Mouse (Mus musculus): Measurements from ENCODE around the gene Syt12. TPM values are rescaled to one million over a fixed set of nuclear protein-coding genes. Genes with fewer than 3 reads are reported as not detected.

The Syt12 gene
- total and polyA plus RNA-seq, 3 experiments, result not detected

DNA sequence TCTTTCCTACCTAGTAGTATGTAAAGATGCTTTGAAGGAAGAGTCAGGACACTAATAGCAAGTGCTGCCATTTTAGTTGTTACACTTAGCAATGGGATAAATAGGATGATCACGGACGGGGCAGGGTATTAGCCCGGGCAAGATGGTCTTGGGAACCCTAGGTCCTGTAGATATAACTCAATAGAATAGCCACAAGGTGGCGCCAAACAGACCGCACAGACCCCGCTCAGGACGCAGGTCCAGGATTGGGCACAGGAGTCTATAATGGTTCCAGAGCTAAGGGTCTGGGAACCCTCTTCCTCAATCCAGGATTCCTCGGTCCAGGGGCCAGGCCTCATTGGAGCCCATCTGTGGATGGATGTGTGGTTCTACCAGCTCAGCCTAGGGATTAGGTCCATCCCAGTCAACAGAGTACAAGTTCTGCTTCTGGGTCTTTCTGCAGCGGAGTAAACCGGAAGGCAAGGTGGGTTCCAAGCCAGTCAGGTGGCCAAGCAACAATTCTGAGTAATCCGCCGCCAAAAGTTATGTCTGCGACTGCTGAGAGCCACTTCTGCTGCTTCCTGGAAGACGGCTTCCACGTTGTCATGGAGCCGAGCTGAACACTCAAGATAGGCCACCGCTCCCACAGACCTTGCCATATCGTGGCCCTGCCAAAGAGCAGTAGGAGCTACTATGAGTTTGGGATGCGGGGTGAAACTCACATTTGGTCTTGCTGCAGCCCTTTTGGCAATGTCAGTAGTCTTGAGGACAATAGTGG is 51.5 kb downstream of the Syt12 start (continued):
- TF ChIP-seq POLR2AphosphoS5 (IDR thresholded peaks at IDR 0.05; ENCODE audit: borderline replicate concordance, low read depth, low read length), result no peak
- peak; percentile 58 for TF ChIP-seq SMC3 (IDR thresholded peaks at IDR 0.05; ENCODE audit: low read depth, low read length)
- no peak for TF ChIP-seq ZC3H11A (IDR thresholded peaks at IDR 0.05; ENCODE audit: low read depth, low read length)
- TF ChIP-seq SIN3A (IDR thresholded peaks at IDR 0.05; ENCODE audit: low read length), result no peak; the same call in 1 of the 2 replicates
- no peak for TF ChIP-seq NELFE (IDR thresholded peaks at IDR 0.05; ENCODE audit: low read depth, low read length)
- TF ChIP-seq ZNF384 (IDR thresholded peaks at IDR 0.05; ENCODE audit: low read depth, low read length), result no peak
- no peak for TF ChIP-seq JUND (IDR thresholded peaks at IDR 0.05; ENCODE audit: low read depth, low read length)
- TF ChIP-seq MAX (IDR thresholded peaks at IDR 0.05; ENCODE audit: low read length), result no peak
- no peak for TF ChIP-seq USF1 (IDR thresholded peaks at IDR 0.05; ENCODE audit: low read depth, low read length)

DNA sequence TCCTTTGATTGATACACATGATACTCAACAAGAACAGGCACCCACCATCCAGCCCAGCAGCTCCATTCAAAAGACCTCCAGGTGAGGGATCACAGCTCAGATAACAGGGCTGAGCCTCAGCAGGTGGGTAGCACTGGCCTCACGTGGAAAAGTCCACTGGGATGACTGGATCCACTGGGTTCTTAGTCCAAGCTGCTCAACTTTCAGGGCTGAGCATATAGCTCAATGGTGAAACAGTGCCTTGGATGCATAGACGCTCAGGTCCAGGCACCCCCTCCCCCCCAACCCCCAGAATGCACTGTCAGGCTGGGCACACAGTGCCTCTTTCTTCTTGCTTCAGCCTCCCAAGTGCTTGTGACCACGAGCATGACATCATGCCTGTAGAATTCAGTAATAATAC is 54.2 kb downstream of the Syt12 start:
- H3K9me3 ChIP-seq (replicated peaks; ENCODE audit: insufficient read depth, low read length), result no peaks in the 10 kb centered on the region
- H3K9ac ChIP-seq (ENCODE audit: control insufficient read depth, low read depth, low read length, poor library complexity, severe bottlenecking), result no peak overlapping the region
- TF ChIP-seq CHD1 (IDR thresholded peaks at IDR 0.05; ENCODE audit: low read depth, low read length) (no peak), MYC (IDR thresholded peaks at IDR 0.05; ENCODE audit: low read depth, low read length) (no peak), MEF2A (IDR thresholded peaks at IDR 0.05; ENCODE audit: extremely low read depth, insufficient replicate concordance, low read depth, low read length, poor library complexity, severe bottlenecking) (no peak), CTCF (IDR thresholded peaks at IDR 0.05 in 2 of 3, conservative IDR thresholded peaks at IDR 0.05 in 1 of 3; ENCODE audit: control insufficient read depth in 1 of 3, insufficient read depth in 1 of 3, low read depth in 2 of 3, low read length in 3 of 3, poor library complexity in 1 of 3, severe bottlenecking in 1 of 3) (no peak), NRF1 (IDR thresholded peaks at IDR 0.05; ENCODE audit: insufficient read depth, low read depth, low read length, poor library complexity, severe bottlenecking) (no peak), CHD2 (IDR thresholded peaks at IDR 0.05; ENCODE audit: low read length) (no peak)
- H3K27me3 ChIP-seq (ENCODE audit: control insufficient read depth in 1 of 2, insufficient read depth in 2 of 2, low read length in 2 of 2), result no peaks in the 10 kb centered on the region
- H3K79me2 ChIP-seq (ENCODE audit: control insufficient read depth, insufficient read depth, low read length, poor library complexity), result no peaks in the 10 kb centered on the region
- peaks cover 7 to 21% of the 10 kb centered on the region in 2 experiments for H3K4me1 ChIP-seq (ENCODE audit: control insufficient read depth in 1 of 2, insufficient read depth in 2 of 2, low read length in 2 of 2)
- no peak overlapping the region for H3K27ac ChIP-seq (ENCODE audit: control insufficient read depth, low read depth, low read length)
- no peak overlapping the region for H3K4me3 ChIP-seq (ENCODE audit: control insufficient read depth in 1 of 2, insufficient read depth in 1 of 2, low read depth in 2 of 2, low read length in 2 of 2)
- peaks cover 0 to 11% of the 10 kb centered on the region in 2 experiments; a peak in 2 of 4 replicates for H3K36me3 ChIP-seq (ENCODE audit: control insufficient read depth in 1 of 2, insufficient read depth in 2 of 2, low read length in 2 of 2)
- DNase-seq (ENCODE audit: low read depth, low spot score), result no peak

DNA sequence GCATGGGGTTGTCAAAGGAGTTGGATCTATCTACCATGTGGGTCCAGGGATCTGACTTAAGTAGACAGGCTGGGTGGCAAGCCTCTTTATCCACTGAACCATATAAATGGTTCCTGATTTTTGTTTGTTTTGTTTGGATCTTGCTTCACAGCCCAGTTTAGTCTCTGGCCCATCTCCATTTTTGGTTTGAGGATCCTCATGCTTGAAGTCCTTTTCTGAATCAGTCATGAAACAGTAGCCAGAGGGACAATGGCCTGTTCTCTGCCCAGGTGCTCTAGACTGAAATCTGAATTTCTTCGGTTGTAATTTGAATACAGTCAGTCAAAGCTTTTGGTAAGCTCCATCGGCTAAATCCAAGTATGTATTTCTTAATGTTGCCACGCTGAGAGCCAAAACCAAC is 54.7 kb downstream of the Syt12 start:
- no peak overlapping the region for H3K27ac ChIP-seq (ENCODE audit: control insufficient read depth, low read depth, low read length)
- no peaks in the 10 kb centered on the region for H3K79me2 ChIP-seq (ENCODE audit: control insufficient read depth, insufficient read depth, low read length, poor library complexity)
- TF ChIP-seq MYC (IDR thresholded peaks at IDR 0.05; ENCODE audit: low read depth, low read length) (no peak), E2F4 (IDR thresholded peaks at IDR 0.05; ENCODE audit: borderline replicate concordance, low read depth, low read length) (no peak), ZKSCAN1 (IDR thresholded peaks at IDR 0.05; ENCODE audit: low read depth, low read length) (no peak), CTCF (IDR thresholded peaks at IDR 0.05 in 2 of 3, conservative IDR thresholded peaks at IDR 0.05 in 1 of 3; ENCODE audit: control insufficient read depth in 1 of 3, insufficient read depth in 1 of 3, low read depth in 2 of 3, low read length in 3 of 3, poor library complexity in 1 of 3, severe bottlenecking in 1 of 3) (no peak), USF2 (IDR thresholded peaks at IDR 0.05; ENCODE audit: borderline replicate concordance in 1 of 2, insufficient read depth in 1 of 2, low read depth in 1 of 2, low read length in 2 of 2) (no peak), SIN3A (IDR thresholded peaks at IDR 0.05; ENCODE audit: low read length) (no peak), CHD1 (IDR thresholded peaks at IDR 0.05; ENCODE audit: low read depth, low read length) (no peak), GATA1 (IDR thresholded peaks at IDR 0.05; ENCODE audit: low read depth, low read length) (no peak), ZC3H11A (IDR thresholded peaks at IDR 0.05; ENCODE audit: low read depth, low read length) (no peak), ZMIZ1 (IDR thresholded peaks at IDR 0.05; ENCODE audit: low read depth, low read length) (no peak), MAFK (IDR thresholded peaks at IDR 0.05; ENCODE audit: borderline replicate concordance, low read depth, low read length) (no peak), POLR2A (IDR thresholded peaks at IDR 0.05; ENCODE audit: control insufficient read depth in 1 of 2, insufficient read depth in 1 of 2, low read depth in 1 of 2, low read length in 2 of 2, poor library complexity in 1 of 2) (no peak), MXI1 (IDR thresholded peaks at IDR 0.05; ENCODE audit: low read depth, low read length) (no peak), NELFE (IDR thresholded peaks at IDR 0.05; ENCODE audit: low read depth, low read length) (no peak), TBP (IDR thresholded peaks at IDR 0.05; ENCODE audit: low read depth, low read length) (no peak), TAL1 (IDR thresholded peaks at IDR 0.05; ENCODE audit: low read length) (no peak), MAZ (IDR thresholded peaks at IDR 0.05; ENCODE audit: low read depth, low read length) (no peak), ZNF384 (IDR thresholded peaks at IDR 0.05; ENCODE audit: low read depth, low read length) (no peak)
- H3K4me1 ChIP-seq (ENCODE audit: control insufficient read depth in 1 of 2, insufficient read depth in 2 of 2, low read length in 2 of 2), result peaks cover 7 to 21% of the 10 kb centered on the region in 2 experiments
- DNase-seq (ENCODE audit: low read depth, low spot score), result no peak
- H3K36me3 ChIP-seq (ENCODE audit: control insufficient read depth in 1 of 2, insufficient read depth in 2 of 2, low read length in 2 of 2), result peaks cover 0 to 11% of the 10 kb centered on the region in 2 experiments; a peak in 2 of 4 replicates
- no peak overlapping the region for H3K9ac ChIP-seq (ENCODE audit: control insufficient read depth, low read depth, low read length, poor library complexity, severe bottlenecking)
- no peaks in the 10 kb centered on the region for H3K27me3 ChIP-seq (ENCODE audit: control insufficient read depth in 1 of 2, insufficient read depth in 2 of 2, low read length in 2 of 2)
- H3K4me3 ChIP-seq (ENCODE audit: control insufficient read depth in 1 of 2, insufficient read depth in 1 of 2, low read depth in 2 of 2, low read length in 2 of 2), result no peak overlapping the region
- H3K9me3 ChIP-seq (replicated peaks; ENCODE audit: insufficient read depth, low read length), result no peaks in the 10 kb centered on the region
